ENCODE assay signal across 8 mouse cellular contexts in the genomic region with DNA sequence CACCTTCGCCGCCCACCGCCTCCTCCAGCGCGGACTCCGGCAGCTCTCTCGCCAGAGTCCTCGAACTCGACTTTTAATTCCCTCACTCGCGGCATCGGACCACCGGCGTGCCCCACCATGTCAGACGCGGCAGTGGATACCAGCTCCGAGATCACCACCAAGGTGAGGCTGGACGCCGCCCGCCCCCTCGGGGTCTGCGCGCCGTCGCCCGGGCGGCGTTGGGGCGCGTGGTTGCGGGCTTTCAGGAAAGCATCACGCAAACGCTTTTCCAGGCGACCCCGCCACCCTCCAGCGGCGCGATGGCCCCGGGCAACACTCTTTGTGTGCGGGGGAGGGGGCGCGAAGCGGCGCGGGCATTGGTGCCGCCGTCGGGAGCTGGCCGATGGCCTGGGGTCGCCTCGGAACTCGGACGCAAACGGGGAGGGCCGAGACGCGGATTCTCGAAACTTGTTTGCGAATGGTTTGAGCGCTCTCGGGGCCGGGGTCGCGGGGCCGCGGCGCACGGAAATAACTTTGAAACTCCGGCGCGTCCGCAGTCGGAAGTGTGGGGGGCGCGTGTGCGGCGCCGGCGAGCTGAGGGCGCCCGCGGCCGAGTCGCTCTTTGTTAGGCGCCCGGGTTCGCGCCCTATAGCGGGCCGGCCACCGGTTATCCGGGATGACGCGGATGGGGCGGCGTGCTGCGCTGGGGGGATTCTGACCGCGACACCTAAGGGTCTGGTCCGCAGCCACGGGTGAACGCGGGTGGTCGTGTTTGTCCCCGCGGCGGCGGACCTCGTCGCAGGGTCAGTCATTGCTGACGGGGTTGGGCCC. TPM values are rescaled to one million over a fixed set of nuclear protein-coding genes. Genes with fewer than 3 reads are reported as not detected.
DNase-seq lines count a peak whose midpoint lies in the region; ATAC-seq and TF ChIP-seq lines count a peak whose summit lies in the region.

No protein-coding gene starts in this region.

- no peaks in the 10 kb centered on the region for H3K27me3 ChIP-seq in heart, embryonic 11.5 days (ENCODE audit: control insufficient read depth, insufficient read depth, low read length)
- H3K27me3 ChIP-seq in kidney, embryonic 16.5 days (ENCODE audit: insufficient read depth, low read length): no peaks in the 10 kb centered on the region

- intact Hi-C loops in left cerebral cortex, adult 2 months (cut with DNase I): no loop called here

- peak overlapping the region; percentile 90 for H3K4me2 ChIP-seq in heart, embryonic 11.5 days
- peak overlapping the region; percentile 71; the same call in 1 of the 2 replicates for H3K4me2 ChIP-seq in kidney, embryonic 16.5 days (replicated peaks; ENCODE audit: low read depth, low read length)

- peak overlapping the region; percentile 100 for H3K9ac ChIP-seq in heart, embryonic 11.5 days (ENCODE audit: low read depth, low read length)
- H3K9ac ChIP-seq in kidney, embryonic 16.5 days (replicated peaks; ENCODE audit: low read length): peak overlapping the region; percentile 100

- no peaks in the 10 kb centered on the region for H3K9me3 ChIP-seq in heart, embryonic 11.5 days (replicated peaks; ENCODE audit: control insufficient read depth, low read length)
- H3K9me3 ChIP-seq in kidney, embryonic 16.5 days (ENCODE audit: low read length): no peaks in the 10 kb centered on the region

- peaks cover 6% of the 10 kb centered on the region; the same call in 1 of the 2 replicates for H3K36me3 ChIP-seq in heart, embryonic 11.5 days (ENCODE audit: control insufficient read depth, insufficient read depth, low read length)
- peaks cover 23% of the 10 kb centered on the region for H3K36me3 ChIP-seq in kidney, embryonic 16.5 days (ENCODE audit: insufficient read depth, low read length)

- DNase-seq in left cerebral cortex, adult 2 months (ENCODE audit: extremely low spot score in 1 of 2, low spot score in 2 of 2): peak; percentile 35 to 51
- no peak for DNase-seq in left cerebral cortex, adult 9 months (ENCODE audit: low spot score in 2 of 2)
- peak; percentile 61 to 70 for DNase-seq in cerebellum, postnatal 25 days
- DNase-seq in lung, postnatal 10 days: peak; percentile 60
- DNase-seq in spleen, postnatal 14 days (ENCODE audit: low spot score in 2 of 2): peak; percentile 30 to 44

- TF ChIP-seq CTCF in left cerebral cortex, adult 2 months (IDR thresholded peaks at IDR 0.05): no peak

- peak overlapping the region; percentile 97 for H3K27ac ChIP-seq in left cerebral cortex, adult 2 months
- peak overlapping the region; percentile 99 for H3K27ac ChIP-seq in heart, embryonic 11.5 days (ENCODE audit: low read depth, low read length)
- peak overlapping the region; percentile 96 for H3K27ac ChIP-seq in kidney, embryonic 16.5 days (ENCODE audit: low read length)

- WGBS in heart, embryonic 11.5 days (ENCODE audit: insufficient replicate concordance): under 1% methylated on average over 92 of the region's 111 CpGs
- WGBS in kidney, embryonic 16.5 days: under 1% methylated on average over 111 of the region's 111 CpGs

- peaks cover 36% of the 10 kb centered on the region for H3K4me1 ChIP-seq in heart, embryonic 11.5 days (ENCODE audit: control insufficient read depth, insufficient read depth, low read length)
- H3K4me1 ChIP-seq in kidney, embryonic 16.5 days (ENCODE audit: insufficient read depth, low read length): peaks cover 39% of the 10 kb centered on the region

- ATAC-seq in heart, embryonic 11.5 days (replicated peaks; ENCODE audit: insufficient number of reproducible peaks, low FRiP score, low TSS enrichment): no peak
- ATAC-seq in kidney, embryonic 16.5 days (ENCODE audit: low FRiP score, low TSS enrichment): no peak
- ATAC-seq in megakaryocyte progenitor cell, adult 5-6 weeks (replicated peaks; ENCODE audit: poor library complexity): no peak; the same call in 1 of the 2 replicates

- peak overlapping the region; percentile 99 for H3K4me3 ChIP-seq in left cerebral cortex, adult 2 months
- H3K4me3 ChIP-seq in heart, embryonic 11.5 days (ENCODE audit: low read depth, low read length): peak overlapping the region; percentile 100
- peak overlapping the region; percentile 96 for H3K4me3 ChIP-seq in kidney, embryonic 16.5 days (ENCODE audit: low read length)

RNA-seq across cellular contexts. Expression of a gene that starts 0.5 kb away (rescaled TPM):
- total RNA-seq in left cerebral cortex, adult 2 months (2021): 100 to 1,000 TPM; 353 to 363 TPM
- 1,195 and 1,343 TPM in 2 replicates for polyA plus RNA-seq in heart, embryonic 11.5 days (2014; fragmentation: Nextera tagmentation; extraction: Ambion mirVana)
- polyA plus RNA-seq in kidney, embryonic 16.5 days (2015; fragmentation: Nextera tagmentation; extraction: Ambion mirVana): 2,279 and 2,662 TPM in 2 replicates
- total RNA-seq in megakaryocyte progenitor cell, adult 5-6 weeks (2015): 6,310 and 6,455 TPM in 2 replicates
- 6,827 and 7,265 TPM in 2 replicates for total RNA-seq in megakaryocyte progenitor cell, adult 5-6 weeks (2017)

RNA-seq across cellular contexts. Expression of a gene that starts 55.4 kb away (rescaled TPM):
- 10 to 100 TPM; 43.7 to 50.3 TPM for total RNA-seq in left cerebral cortex, adult 2 months (2021)
- polyA plus RNA-seq in heart, embryonic 11.5 days (2014; fragmentation: Nextera tagmentation; extraction: Ambion mirVana): 71.4 and 71.6 TPM in 2 replicates
- 50.9 and 52.8 TPM in 2 replicates for polyA plus RNA-seq in kidney, embryonic 16.5 days (2015; fragmentation: Nextera tagmentation; extraction: Ambion mirVana)
- 60.3 and 71.2 TPM in 2 replicates for total RNA-seq in megakaryocyte progenitor cell, adult 5-6 weeks (2015)
- total RNA-seq in megakaryocyte progenitor cell, adult 5-6 weeks (2017): 17.9 and 23.6 TPM in 2 replicates

RNA-seq across cellular contexts. Expression of a gene that starts 55.7 kb away (rescaled TPM):
- 10 to 100 TPM; 24.5 TPM for total RNA-seq in left cerebral cortex, adult 2 months (2021)
- 27.2 and 30.0 TPM in 2 replicates for polyA plus RNA-seq in heart, embryonic 11.5 days (2014; fragmentation: Nextera tagmentation; extraction: Ambion mirVana)
- 45.4 and 47.6 TPM in 2 replicates for polyA plus RNA-seq in kidney, embryonic 16.5 days (2015; fragmentation: Nextera tagmentation; extraction: Ambion mirVana)
- total RNA-seq in megakaryocyte progenitor cell, adult 5-6 weeks (2015): 9.3 and 13.2 TPM in 2 replicates
- 19.5 and 22.7 TPM in 2 replicates for total RNA-seq in megakaryocyte progenitor cell, adult 5-6 weeks (2017)

Comparison
In these comparisons a context has a peak if more than half of its experiments do, and no peak if none do; other contexts are left out.
1. DNase-seq: peak in left cerebral cortex, adult 2 months (2 of 2), cerebellum, postnatal 25 days (2 of 2), lung, postnatal 10 days (single experiment) and spleen, postnatal 14 days (2 of 2); none in left cerebral cortex, adult 9 months (0 of 2).
2. RNA of a gene that starts 0.5 kb away (total RNA-seq): 6,310 to 7,265 TPM in megakaryocyte progenitor cell, adult 5-6 weeks; 353 to 363 TPM in left cerebral cortex, adult 2 months; every median in the first group is over 10 times any median in the second.
3. Peak in every context shown above with its lines, with median percentiles within 50 percentile points of each other: H3K27ac ChIP-seq and H3K4me3 ChIP-seq.